Mouse (Mus musculus): ENCODE data around the gene Tppp.

DNA sequence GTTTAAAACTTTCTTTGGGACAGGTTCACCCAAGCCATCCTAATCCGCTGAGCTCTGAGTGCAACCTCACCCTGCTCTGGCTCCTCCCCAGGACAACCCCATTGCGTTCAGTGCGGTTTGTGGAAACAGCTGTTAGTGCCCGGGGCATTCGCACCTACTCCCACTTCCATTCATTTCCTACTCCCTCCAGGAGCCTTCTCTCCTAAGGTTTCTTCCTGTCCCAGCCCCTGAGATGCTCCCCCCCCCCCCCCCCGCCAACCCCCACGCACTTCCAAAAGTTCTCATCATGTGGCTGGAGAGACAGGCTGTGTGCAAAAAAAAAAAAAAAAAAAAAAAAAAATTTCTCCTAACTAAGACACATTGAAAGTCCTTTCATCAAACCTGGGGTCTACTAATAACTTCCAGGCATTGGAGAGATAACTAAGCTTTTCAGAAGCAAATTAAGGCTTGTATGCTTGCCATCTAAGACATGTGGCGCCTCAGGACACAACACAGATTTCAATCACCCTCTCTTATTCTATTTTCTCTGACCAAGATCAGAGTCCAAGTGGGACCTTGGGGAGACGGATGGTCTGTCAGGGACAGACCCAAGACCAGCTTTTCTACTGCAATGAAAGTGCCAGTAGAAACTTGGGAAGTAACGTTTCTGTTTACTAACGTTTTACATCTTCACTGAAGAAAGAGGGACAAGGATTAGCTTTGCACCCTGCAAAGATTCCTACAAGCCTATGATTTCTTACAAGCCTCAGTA is 53.3 kb downstream of the Tppp start:
- TF ChIP-seq CTCF (conservative IDR thresholded peaks at IDR 0.05; ENCODE audit: insufficient read depth, insufficient read length, low read depth, low read length): no peak
- TF ChIP-seq POLR2A (IDR thresholded peaks at IDR 0.05; ENCODE audit: low read depth, low read length): no peak

Data from kidney, adult 2 months (tissue).